Mouse (Mus musculus): ENCODE measurements around the gene Smarcd3.

DNA sequence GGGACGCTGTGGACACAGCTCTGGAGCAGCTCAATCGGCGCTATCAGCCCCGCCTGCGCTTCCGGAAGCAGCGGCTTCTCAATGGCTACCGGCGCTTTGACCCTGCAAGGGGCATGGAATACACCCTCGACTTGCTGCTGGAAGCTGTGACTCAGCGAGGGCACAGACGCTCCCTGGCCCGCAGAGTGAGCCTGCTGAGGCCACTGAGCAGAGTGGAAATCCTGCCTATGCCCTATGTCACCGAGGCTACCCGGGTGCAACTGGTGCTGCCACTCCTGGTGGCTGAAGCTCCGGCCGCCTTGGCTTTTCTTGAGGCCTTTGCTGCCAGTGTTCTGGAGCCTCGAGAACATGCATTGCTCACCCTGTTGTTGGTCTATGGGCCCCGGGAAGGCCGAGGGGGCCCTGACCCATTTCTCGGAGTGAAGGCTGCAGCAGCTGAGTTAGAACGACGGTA is 32.9 kb downstream of the Smarcd3 start:
- TF ChIP-seq CTCF (IDR thresholded peaks at IDR 0.05; ENCODE audit: control insufficient read depth, insufficient read depth, insufficient replicate concordance, low read depth, low read length) (no peak), POLR2A (IDR thresholded peaks at IDR 0.05; ENCODE audit: control insufficient read depth, low read depth, low read length) (no peak)

Data from testis, adult 2 months (tissue).